Comparison of ENCODE assay signal across 33 mouse cellular contexts in genomic region chr5:134989166-134989565, GRCm38 (mm10). TPM values are rescaled to one million over a fixed set of nuclear protein-coding genes. Genes with fewer than 3 reads are reported as not detected.
DNase-seq lines count a peak whose midpoint lies in the region; ATAC-seq and TF ChIP-seq lines count a peak whose summit lies in the region.
"Had no signal": no experiment of that assay in that cellular context is flagged by ENCODE, and none has a peak within 500 bp of the region (broad histone marks: within the 10 kb centered on the region; RNA-seq: fewer than 3 reads in every experiment).

No protein-coding gene starts in this region.

- H3K4me3 ChIP-seq in kidney, embryonic 16.5 days (ENCODE audit: low read length) = peak overlapping the region; percentile 1; the same call in 1 of the 2 replicates
- peak overlapping the region; percentile 55 for H3K4me3 ChIP-seq in lung, postnatal 0 days (ENCODE audit: low read depth, low read length)
- peak overlapping the region; percentile 8; the same call in 1 of the 2 replicates for H3K4me3 ChIP-seq in embryonic facial prominence, embryonic 14.5 days (ENCODE audit: low read depth, low read length)
- peak overlapping the region; percentile 59 for H3K4me3 ChIP-seq in small intestine, adult 2 months (ENCODE audit: low read depth, low read length)
- H3K4me3 ChIP-seq: embryonic facial prominence, embryonic 12.5 days; forebrain, embryonic 13.5 days; gastrocnemius, adult 2 months; heart, embryonic 15.5 days; liver, embryonic 15.5 days; neural tube, embryonic 12.5 days had no signal

- H3K27me3 ChIP-seq in kidney, embryonic 16.5 days (ENCODE audit: insufficient read depth, low read length) = peaks cover 48% of the 10 kb centered on the region
- peaks cover 19% of the 10 kb centered on the region for H3K27me3 ChIP-seq in lung, postnatal 0 days (replicated peaks; ENCODE audit: insufficient read depth, low read length)
- H3K27me3 ChIP-seq in embryonic facial prominence, embryonic 14.5 days (replicated peaks; ENCODE audit: control insufficient read depth, insufficient read depth, low read length) = peaks cover 47% of the 10 kb centered on the region
- H3K27me3 ChIP-seq in small intestine, adult 2 months (ENCODE audit: control insufficient read depth, insufficient read depth, low read length) = peaks cover 4% of the 10 kb centered on the region; the same call in 1 of the 2 replicates

- no peak for DNase-seq in kidney, adult 18-20 months
- DNase-seq in lung, postnatal 0 days (ENCODE audit: low spot score) = no peak
- DNase-seq in lung, adult 18-20 months = no peak
- DNase-seq in embryonic facial prominence, embryonic 14.5 days (ENCODE audit: low spot score) = no peak
- DNase-seq in heart, postnatal 10 days = no peak
- DNase-seq: adrenal gland, adult 8-10 months; B cell, adult 2 months; cerebellum, adult 18-20 months; cerebellum, postnatal 14 days; gastrocnemius, adult 2 months; heart, postnatal 4 days; kidney, adult 2 months; kidney, postnatal 25 days; midbrain, embryonic 14.5 days; right cerebral cortex, postnatal 14 days; spleen, adult 18-20 months; thymus, adult 18-20 months; thymus, postnatal 4 days had no signal

- no peak for ATAC-seq in kidney, embryonic 16.5 days (ENCODE audit: low FRiP score, low TSS enrichment)
- ATAC-seq in lung, postnatal 0 days = no peak
- no peak for ATAC-seq in embryonic facial prominence, embryonic 14.5 days (ENCODE audit: low read depth)
- ATAC-seq in granulocyte monocyte progenitor cell, adult 5-6 weeks (replicated peaks; ENCODE audit: poor library complexity, severe bottlenecking) = no peak
- ATAC-seq: activated CD4-positive, CD25-positive, alpha-beta regulatory T cell, adult 4 months; forebrain, embryonic 13.5 days; hindbrain, embryonic 16.5 days had no signal

- no peak overlapping the region for H3K27ac ChIP-seq in kidney, embryonic 16.5 days (ENCODE audit: low read length)
- H3K27ac ChIP-seq in lung, postnatal 0 days (ENCODE audit: low read length) = peak overlapping the region; percentile 80
- H3K27ac ChIP-seq in embryonic facial prominence, embryonic 14.5 days (replicated peaks; ENCODE audit: low read depth, low read length) = no peak overlapping the region
- H3K27ac ChIP-seq in small intestine, adult 2 months (ENCODE audit: insufficient read depth, low read depth, low read length) = peak overlapping the region; percentile 95
- H3K27ac ChIP-seq: embryonic facial prominence, embryonic 12.5 days; forebrain, embryonic 13.5 days; gastrocnemius, adult 2 months; heart, embryonic 15.5 days; liver, embryonic 15.5 days; neural tube, embryonic 12.5 days had no signal

- TF ChIP-seq CTCF in lung, postnatal 0 days (IDR thresholded peaks at IDR 0.05) = no peak
- TF ChIP-seq CTCF in small intestine, adult 2 months (IDR thresholded peaks at IDR 0.05; ENCODE audit: extremely low read depth, insufficient read length, insufficient replicate concordance, low read depth, low read length) = no peak

- H3K9ac ChIP-seq in kidney, embryonic 16.5 days (replicated peaks; ENCODE audit: low read length) = peak overlapping the region; percentile 2; the same call in 1 of the 2 replicates
- H3K9ac ChIP-seq in lung, postnatal 0 days (replicated peaks; ENCODE audit: low read depth) = peak overlapping the region; percentile 51
- H3K9ac ChIP-seq in embryonic facial prominence, embryonic 14.5 days (ENCODE audit: low read depth, low read length) = no peak overlapping the region
- H3K9ac ChIP-seq: embryonic facial prominence, embryonic 12.5 days; forebrain, embryonic 13.5 days; heart, embryonic 15.5 days; liver, embryonic 15.5 days; neural tube, embryonic 12.5 days had no signal

- TF ChIP-seq POLR2A in small intestine, adult 2 months (IDR thresholded peaks at IDR 0.05; ENCODE audit: low read depth, low read length) = no peak

- intact Hi-C loops in heart, postnatal 10 days (cut with DNase I) = no loop called here

- peaks cover 15% of the 10 kb centered on the region for H3K4me1 ChIP-seq in kidney, embryonic 16.5 days (ENCODE audit: insufficient read depth, low read length)
- peaks cover 16% of the 10 kb centered on the region; the same call in 1 of the 2 replicates for H3K4me1 ChIP-seq in lung, postnatal 0 days (ENCODE audit: insufficient read depth, low read depth, low read length)
- 0 out of 2 replicates have a peak, but pooled peaks cover 2% of the 10 kb centered on the region for H3K4me1 ChIP-seq in embryonic facial prominence, embryonic 14.5 days (ENCODE audit: control insufficient read depth, insufficient read depth, low read length)
- H3K4me1 ChIP-seq in small intestine, adult 2 months (ENCODE audit: control insufficient read depth, insufficient read depth, insufficient read length, low read length) = peaks cover 20% of the 10 kb centered on the region

- WGBS in kidney, embryonic 16.5 days = 29% methylated on average over 11 of the region's 11 CpGs
- WGBS in lung, postnatal 0 days = 31% methylated on average over 11 of the region's 11 CpGs
- WGBS in embryonic facial prominence, embryonic 14.5 days = 67% methylated on average over 11 of the region's 11 CpGs
- WGBS in small intestine, adult 2 months = 13% methylated on average over 11 of the region's 11 CpGs

- no peak for TF ChIP-seq EP300 in lung, postnatal 0 days (IDR thresholded peaks at IDR 0.05)

- H3K36me3 ChIP-seq in kidney, embryonic 16.5 days (ENCODE audit: insufficient read depth, low read length) = no peaks in the 10 kb centered on the region
- H3K36me3 ChIP-seq in lung, postnatal 0 days (ENCODE audit: insufficient read depth, low read length) = no peaks in the 10 kb centered on the region
- no peaks in the 10 kb centered on the region for H3K36me3 ChIP-seq in embryonic facial prominence, embryonic 14.5 days (ENCODE audit: control insufficient read depth, insufficient read depth, low read length)
- H3K36me3 ChIP-seq in small intestine, adult 2 months (ENCODE audit: control insufficient read depth, insufficient read depth, low read length) = peaks cover 6% of the 10 kb centered on the region; the same call in 1 of the 2 replicates
- H3K36me3 ChIP-seq: embryonic facial prominence, embryonic 12.5 days; heart, embryonic 15.5 days; liver, embryonic 15.5 days; neural tube, embryonic 12.5 days had no signal

- peak overlapping the region; percentile 24 for H3K4me2 ChIP-seq in kidney, embryonic 16.5 days (replicated peaks; ENCODE audit: low read depth, low read length)
- peak overlapping the region; percentile 52 for H3K4me2 ChIP-seq in lung, postnatal 0 days (replicated peaks; ENCODE audit: low read depth, low read length)
- 0 out of 2 replicates have a peak overlapping the region, but pooled peaks have one; percentile 1 for H3K4me2 ChIP-seq in embryonic facial prominence, embryonic 14.5 days (ENCODE audit: low read depth, low read length)
- H3K4me2 ChIP-seq: embryonic facial prominence, embryonic 12.5 days; forebrain, embryonic 13.5 days; heart, embryonic 15.5 days; liver, embryonic 15.5 days; neural tube, embryonic 12.5 days had no signal

- no peaks in the 10 kb centered on the region for H3K9me3 ChIP-seq in kidney, embryonic 16.5 days (ENCODE audit: low read length)
- no peaks in the 10 kb centered on the region for H3K9me3 ChIP-seq in lung, postnatal 0 days (ENCODE audit: low read length)
- H3K9me3 ChIP-seq in embryonic facial prominence, embryonic 14.5 days (ENCODE audit: control insufficient read depth, low read length) = no peaks in the 10 kb centered on the region
- H3K9me3 ChIP-seq: embryonic facial prominence, embryonic 12.5 days; forebrain, embryonic 13.5 days; heart, embryonic 15.5 days; liver, embryonic 15.5 days; neural tube, embryonic 12.5 days had no signal

RNA-seq across cellular contexts. Expression of gene Cldn3, which starts 3.2 kb away (rescaled TPM):
- 67.7 and 69.2 TPM in 2 replicates for polyA plus RNA-seq in kidney, embryonic 16.5 days (2015; fragmentation: Nextera tagmentation; extraction: Ambion mirVana)
- polyA plus RNA-seq in lung, postnatal 0 days (2015; fragmentation: Nextera tagmentation; extraction: Ambion mirVana) = 547 and 583 TPM in 2 replicates
- 23.2 and 27.8 TPM in 2 replicates for polyA plus RNA-seq in embryonic facial prominence, embryonic 14.5 days (2014; fragmentation: Nextera tagmentation; extraction: Ambion mirVana)
- polyA plus RNA-seq in small intestine, adult 2 months (2012; rRNA removed) = 1,043 and 2,448 TPM in 2 replicates
- under 1 TPM; 0.27 to 0.41 TPM for total RNA-seq in heart, postnatal 10 days (2021)
- not detected in 2 replicates for total RNA-seq in granulocyte monocyte progenitor cell, adult 5-6 weeks (2014; fragmentation: Nextera tagmentation)
- not detected in 2 replicates for total RNA-seq in granulocyte monocyte progenitor cell, adult 5-6 weeks (2017)
- total RNA-seq: gastrocnemius, adult 2 months; megakaryocyte progenitor cell, adult 5-6 weeks; MEL had no signal
- polyA plus RNA-seq: activated CD4-positive, CD25-positive, alpha-beta regulatory T cell, adult 4 months had no signal

RNA-seq across cellular contexts. Expression of gene Abhd11, which starts 19.8 kb away (rescaled TPM):
- 81.1 and 81.9 TPM in 2 replicates for polyA plus RNA-seq in kidney, embryonic 16.5 days (2015; fragmentation: Nextera tagmentation; extraction: Ambion mirVana)
- polyA plus RNA-seq in lung, postnatal 0 days (2015; fragmentation: Nextera tagmentation; extraction: Ambion mirVana) = 72.9 and 80.9 TPM in 2 replicates
- 61.3 and 70.3 TPM in 2 replicates for polyA plus RNA-seq in embryonic facial prominence, embryonic 14.5 days (2014; fragmentation: Nextera tagmentation; extraction: Ambion mirVana)
- polyA plus RNA-seq in small intestine, adult 2 months (2012; rRNA removed) = 48.1 and 90.7 TPM in 2 replicates
- 10 to 100 TPM; 58.2 to 64.1 TPM for total RNA-seq in heart, postnatal 10 days (2021)
- 102 and 115 TPM in 2 replicates for total RNA-seq in granulocyte monocyte progenitor cell, adult 5-6 weeks (2014; fragmentation: Nextera tagmentation)
- total RNA-seq in granulocyte monocyte progenitor cell, adult 5-6 weeks (2017) = 56.8 and 75.0 TPM in 2 replicates

RNA-seq across cellular contexts. Expression of gene Stx1a, which starts 34.1 kb away (rescaled TPM):
- polyA plus RNA-seq in kidney, embryonic 16.5 days (2015; fragmentation: Nextera tagmentation; extraction: Ambion mirVana) = 13.4 and 13.5 TPM in 2 replicates
- polyA plus RNA-seq in lung, postnatal 0 days (2015; fragmentation: Nextera tagmentation; extraction: Ambion mirVana) = 5.5 and 5.8 TPM in 2 replicates
- polyA plus RNA-seq in embryonic facial prominence, embryonic 14.5 days (2014; fragmentation: Nextera tagmentation; extraction: Ambion mirVana) = 19.6 and 20.8 TPM in 2 replicates
- 4.6 and 5.1 TPM in 2 replicates for polyA plus RNA-seq in small intestine, adult 2 months (2012; rRNA removed)
- total RNA-seq in heart, postnatal 10 days (2021) = 1 to 10 TPM; 3.3 to 3.9 TPM
- 1.2 and 3.6 TPM in 2 replicates for total RNA-seq in granulocyte monocyte progenitor cell, adult 5-6 weeks (2014; fragmentation: Nextera tagmentation)
- total RNA-seq in granulocyte monocyte progenitor cell, adult 5-6 weeks (2017) = not detected in 2 replicates

RNA-seq across cellular contexts. Expression of gene Cldn4, which starts 42.4 kb away (rescaled TPM):
- polyA plus RNA-seq in kidney, embryonic 16.5 days (2015; fragmentation: Nextera tagmentation; extraction: Ambion mirVana) = 63.1 and 64.7 TPM in 2 replicates
- polyA plus RNA-seq in lung, postnatal 0 days (2015; fragmentation: Nextera tagmentation; extraction: Ambion mirVana) = 28.2 and 29.2 TPM in 2 replicates
- 27.0 and 30.6 TPM in 2 replicates for polyA plus RNA-seq in embryonic facial prominence, embryonic 14.5 days (2014; fragmentation: Nextera tagmentation; extraction: Ambion mirVana)
- polyA plus RNA-seq in small intestine, adult 2 months (2012; rRNA removed) = 112 and 571 TPM in 2 replicates
- under 1 TPM in 1 of 2 experiments, not detected in 1; 0.14 TPM for total RNA-seq in heart, postnatal 10 days (2021)
- not detected in 2 replicates for total RNA-seq in granulocyte monocyte progenitor cell, adult 5-6 weeks (2014; fragmentation: Nextera tagmentation)
- total RNA-seq in granulocyte monocyte progenitor cell, adult 5-6 weeks (2017) = not detected in 2 replicates
- total RNA-seq: adrenal gland, adult 8-10 months; gastrocnemius, adult 2 months; gastrocnemius, postnatal 4 days; left cerebral cortex, adult 18-20 months; left cerebral cortex, postnatal 36 days; megakaryocyte progenitor cell, adult 5-6 weeks had no signal
- polyA plus RNA-seq: activated CD4-positive, CD25-positive, alpha-beta regulatory T cell, adult 4 months; forebrain, embryonic 13.5 days; hindbrain, embryonic 16.5 days; midbrain, embryonic 14.5 days had no signal

RNA-seq across cellular contexts. Expression of gene Mettl27, which starts 57.0 kb away (rescaled TPM):
- 29.6 and 30.7 TPM in 2 replicates for polyA plus RNA-seq in kidney, embryonic 16.5 days (2015; fragmentation: Nextera tagmentation; extraction: Ambion mirVana)
- 33.7 and 35.5 TPM in 2 replicates for polyA plus RNA-seq in lung, postnatal 0 days (2015; fragmentation: Nextera tagmentation; extraction: Ambion mirVana)
- 10.6 and 18.2 TPM in 2 replicates for polyA plus RNA-seq in embryonic facial prominence, embryonic 14.5 days (2014; fragmentation: Nextera tagmentation; extraction: Ambion mirVana)
- polyA plus RNA-seq in small intestine, adult 2 months (2012; rRNA removed) = 8.2 and 21.4 TPM in 2 replicates
- 1 to 10 TPM; 7.0 to 7.4 TPM for total RNA-seq in heart, postnatal 10 days (2021)
- 1.7 and 3.9 TPM in 2 replicates for total RNA-seq in granulocyte monocyte progenitor cell, adult 5-6 weeks (2014; fragmentation: Nextera tagmentation)
- 1.2 and 2.2 TPM in 2 replicates for total RNA-seq in granulocyte monocyte progenitor cell, adult 5-6 weeks (2017)

Comparison
In these comparisons a context has a peak if more than half of its experiments do, and no peak if none do; other contexts are left out.
1. H3K27ac ChIP-seq: peak in lung, postnatal 0 days (single experiment) and small intestine, adult 2 months (single experiment); none in kidney, embryonic 16.5 days (single experiment) and embryonic facial prominence, embryonic 14.5 days (single experiment).
2. H3K4me2 ChIP-seq: peak in every context shown above with its lines; median percentile 52 in lung, postnatal 0 days; 24 in kidney, embryonic 16.5 days; 1 in embryonic facial prominence, embryonic 14.5 days.
3. H3K4me3 ChIP-seq: peak in every context shown above with its lines; median percentile 59 in small intestine, adult 2 months; 55 in lung, postnatal 0 days; 8 in embryonic facial prominence, embryonic 14.5 days; 1 in kidney, embryonic 16.5 days.